Mouse (Mus musculus): ENCODE measurements at regions not wholly inside any gene's neighbourhood (a gene's known extent, or its start where the extent isn't known, plus 50 kb on each side); places are given as distances from the start of the nearest gene placed in this dataset.

DNA sequence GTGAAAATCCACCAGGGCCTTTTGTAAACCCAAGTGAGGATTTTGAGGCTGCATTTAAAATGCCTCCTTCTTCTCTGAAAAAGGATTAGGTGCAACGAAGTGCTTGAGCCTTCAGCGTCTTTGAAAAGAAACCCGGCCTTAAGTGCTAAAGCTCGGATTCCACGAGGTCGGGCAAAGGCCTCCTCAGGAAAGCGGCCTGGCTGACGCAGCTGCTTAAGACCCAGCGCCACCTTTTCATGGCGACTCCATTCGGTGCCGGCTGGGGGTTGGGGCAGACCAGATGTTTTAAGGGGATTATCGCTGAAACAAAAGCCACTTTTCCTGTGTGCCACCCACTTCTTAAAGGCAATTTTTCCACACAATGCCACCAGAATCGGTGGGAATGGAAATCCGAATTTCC lies 61.6 kb upstream of the 4932438H23Rik start:
- no peak for DNase-seq

DNA sequence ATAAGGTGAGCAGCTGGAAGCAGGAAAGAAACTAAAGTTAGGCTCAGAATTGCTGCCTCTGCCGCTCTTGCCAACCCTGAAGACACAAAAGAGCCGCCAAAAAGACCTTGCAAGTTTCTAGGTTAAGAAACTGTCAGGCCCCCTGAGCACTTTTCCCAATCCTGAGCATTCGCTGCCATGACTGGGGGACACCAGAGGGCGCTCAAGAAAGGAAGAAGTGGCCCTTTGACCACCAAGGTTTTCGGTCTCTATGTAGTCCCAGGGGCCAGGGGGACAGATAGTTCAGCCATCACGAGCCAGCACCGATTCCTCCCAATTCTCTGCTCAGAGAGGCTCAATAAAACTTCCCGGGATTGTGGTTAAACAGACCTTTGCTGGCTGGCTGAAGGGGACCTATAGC lies 64.6 kb upstream of the Olig2 start:
- peak in 1 of 2 experiments; percentile 27 for DNase-seq

DNA sequence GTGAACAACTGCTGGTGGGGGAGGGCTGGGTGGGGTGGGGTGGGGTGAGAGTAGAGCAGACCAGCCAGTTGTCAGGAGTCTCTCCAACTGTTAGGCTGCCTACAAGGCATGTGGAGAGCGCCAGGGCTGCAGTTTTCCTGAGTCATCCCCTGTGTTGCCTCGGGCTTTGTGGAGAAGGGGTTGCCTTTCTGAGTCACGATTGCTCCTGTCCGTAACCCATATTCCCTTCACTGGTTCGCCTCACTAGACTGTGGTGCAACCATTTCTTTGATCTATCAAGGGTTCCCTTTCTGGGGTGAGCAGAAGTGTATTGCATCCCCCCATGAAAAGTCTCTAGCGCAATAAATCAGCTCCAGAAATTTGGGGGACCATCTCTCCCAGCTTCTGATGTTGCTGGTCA lies 63.6 kb upstream of the Olig2 start:
- DNase-seq: no peak

DNA sequence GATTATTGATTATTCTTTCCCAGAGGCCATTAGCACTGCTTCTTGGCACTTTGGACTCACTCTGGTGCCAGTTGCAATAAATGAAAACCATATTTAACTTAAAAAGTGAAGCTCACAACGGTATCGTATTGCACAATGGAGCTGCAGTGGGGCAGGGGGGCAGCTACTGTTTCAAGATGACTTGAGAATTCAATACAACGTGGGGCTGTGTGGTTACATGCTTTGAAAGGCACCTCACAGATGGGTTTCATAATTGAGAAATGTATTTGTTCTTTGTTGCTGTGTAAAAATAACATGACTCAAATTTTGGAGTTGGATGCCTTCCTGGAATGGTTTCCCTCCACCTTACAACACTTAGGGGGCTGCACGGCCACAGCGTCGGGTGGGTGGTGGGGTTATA lies 62.9 kb upstream of the Olig2 start:
- DNase-seq: no peak

DNA sequence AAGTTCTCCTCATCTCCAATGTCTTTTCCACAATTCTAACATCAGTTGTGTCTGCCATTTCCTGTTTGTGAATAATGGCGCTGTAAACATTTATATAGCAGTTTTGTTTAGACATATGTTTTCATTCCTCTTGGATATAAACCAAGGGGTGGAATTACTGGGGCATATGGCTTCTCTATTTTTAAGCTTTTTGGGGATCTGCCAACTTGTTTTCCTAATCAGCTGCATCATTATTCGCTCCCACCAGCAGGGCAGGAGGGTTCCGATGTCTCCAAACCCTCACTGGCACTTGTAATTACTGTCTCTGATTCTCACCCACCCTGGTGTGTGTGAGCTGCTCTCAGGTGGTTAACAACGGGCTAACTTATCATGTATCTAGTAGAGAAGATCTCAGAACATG lies 59.4 kb upstream of the Olig2 start:
- DNase-seq: no peak

DNA sequence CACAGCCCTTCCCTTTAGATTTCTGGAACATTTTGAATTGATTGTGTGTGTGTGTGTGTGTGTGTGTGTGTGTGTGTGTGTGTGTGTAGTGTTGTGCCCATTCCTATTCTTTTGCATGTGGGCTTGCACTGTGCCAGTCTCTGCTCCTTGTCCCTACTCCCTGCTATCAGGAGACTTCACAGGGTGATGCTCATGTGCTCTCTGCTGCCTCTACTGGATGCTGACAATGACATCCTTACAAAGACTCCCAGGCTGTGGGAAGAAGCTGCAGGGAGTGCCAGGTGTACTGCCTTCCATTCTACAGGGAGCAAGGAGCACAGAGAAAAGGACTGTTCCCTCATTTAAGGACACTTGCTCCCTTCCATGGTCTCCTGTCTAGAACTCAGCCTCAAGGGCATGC lies 58.4 kb upstream of the Olig2 start:
- DNase-seq: peak; percentile 2 to 38

DNA sequence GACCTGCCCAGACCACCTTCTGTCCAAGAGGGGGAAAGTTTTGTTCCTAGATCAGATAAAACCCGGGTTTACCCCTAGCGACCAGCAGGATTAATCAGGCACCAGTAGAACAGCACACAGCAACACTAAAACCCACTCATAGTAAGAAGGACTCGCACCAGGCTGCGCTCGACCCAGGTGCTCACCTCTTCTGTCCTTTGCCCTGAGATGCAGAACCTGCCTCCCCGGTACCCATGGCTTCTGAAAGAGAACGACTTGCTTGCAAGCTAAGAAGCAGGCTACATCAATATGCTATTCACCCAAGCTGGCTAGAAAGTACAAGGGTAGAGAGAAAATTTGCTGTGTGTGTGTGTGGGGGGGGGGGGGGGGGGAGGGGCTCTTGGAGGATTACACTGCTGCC lies 56.9 kb upstream of the Olig2 start:
- no peak for DNase-seq

DNA sequence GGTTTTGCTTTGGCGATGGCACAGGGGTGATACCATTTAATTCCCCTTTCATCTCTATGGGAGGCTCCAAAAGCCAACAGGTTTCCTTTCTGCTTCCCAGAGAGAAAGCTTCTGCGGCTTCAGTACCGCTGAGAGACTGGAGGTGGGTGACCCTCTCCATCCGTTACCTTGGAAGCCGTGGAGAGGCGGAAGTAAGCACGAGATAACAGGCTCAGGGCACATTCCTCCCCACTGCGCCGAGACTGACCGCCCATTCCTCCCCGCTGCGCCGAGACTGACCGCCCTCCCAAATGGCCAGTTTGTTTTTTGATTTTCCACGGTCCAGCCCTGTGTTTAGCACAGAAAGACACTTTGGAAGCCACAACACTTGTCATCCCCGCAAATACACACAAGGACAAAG lies 55.4 kb upstream of the Olig2 start:
- DNase-seq: no peak

DNA sequence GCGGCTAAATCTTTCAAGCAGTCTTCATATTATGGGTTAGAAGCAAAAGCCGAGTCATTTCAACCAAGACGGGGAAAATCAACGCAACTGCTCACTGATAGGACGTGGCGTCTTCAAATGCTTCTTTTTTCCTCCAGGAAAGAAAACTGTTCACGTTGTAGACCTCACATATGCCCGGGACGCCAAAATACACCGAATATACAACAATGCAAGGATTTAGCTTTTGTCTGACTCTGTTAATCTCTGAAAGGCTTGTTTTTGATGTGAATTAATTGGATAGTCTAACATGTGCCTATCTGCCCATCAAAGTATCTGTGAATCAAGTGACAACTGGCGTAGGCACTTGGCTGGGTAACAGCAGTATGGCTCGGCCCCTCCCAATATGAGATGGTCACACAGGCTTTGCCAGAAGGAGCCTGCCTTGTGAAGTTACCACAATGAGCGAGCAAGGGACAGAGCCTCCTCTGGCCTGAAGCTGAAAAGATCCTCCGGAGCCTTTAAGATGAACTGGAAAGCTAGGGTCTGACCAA lies 53.3 kb upstream of the Olig2 start:
- DNase-seq: no peak

DNA sequence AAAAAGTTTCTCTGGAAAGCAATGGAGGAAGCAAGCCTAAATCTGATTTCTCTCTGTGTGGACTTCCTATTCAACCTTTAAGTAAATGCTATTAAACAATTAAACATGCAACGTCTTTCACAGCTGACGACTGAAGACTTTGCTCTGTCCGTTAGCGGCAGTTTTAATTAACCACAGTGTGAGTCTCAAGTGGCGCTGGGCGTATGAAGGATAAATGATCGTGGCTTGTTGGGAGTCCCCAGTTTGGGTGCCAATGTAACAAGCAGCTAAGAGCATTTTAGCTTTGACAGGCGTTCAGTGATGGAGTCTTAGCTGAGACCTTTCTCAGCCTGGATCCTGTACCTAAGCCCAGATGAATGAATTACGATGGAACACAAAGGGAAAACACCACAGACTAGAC lies 52.7 kb upstream of the Olig2 start:
- no peak for DNase-seq

DNA sequence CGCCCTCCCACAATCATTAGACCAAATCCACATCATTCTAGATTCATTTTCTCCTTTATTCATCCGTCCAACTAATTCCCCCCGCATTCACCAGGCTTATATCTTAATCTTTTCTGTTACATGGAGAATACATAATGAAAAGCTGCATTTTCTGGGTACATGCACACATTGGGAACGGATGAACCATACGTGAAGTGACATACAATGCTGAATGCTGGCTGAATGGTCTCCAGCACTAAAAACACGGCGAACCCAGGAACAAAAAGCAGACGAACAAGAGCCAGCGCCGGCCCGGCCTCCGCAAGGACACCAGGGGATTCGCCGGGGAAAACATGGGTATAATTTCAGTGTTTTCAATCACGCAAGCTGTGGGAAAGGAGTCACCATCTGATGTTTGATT lies 52.0 kb upstream of the Olig2 start:
- no peak for DNase-seq

DNA sequence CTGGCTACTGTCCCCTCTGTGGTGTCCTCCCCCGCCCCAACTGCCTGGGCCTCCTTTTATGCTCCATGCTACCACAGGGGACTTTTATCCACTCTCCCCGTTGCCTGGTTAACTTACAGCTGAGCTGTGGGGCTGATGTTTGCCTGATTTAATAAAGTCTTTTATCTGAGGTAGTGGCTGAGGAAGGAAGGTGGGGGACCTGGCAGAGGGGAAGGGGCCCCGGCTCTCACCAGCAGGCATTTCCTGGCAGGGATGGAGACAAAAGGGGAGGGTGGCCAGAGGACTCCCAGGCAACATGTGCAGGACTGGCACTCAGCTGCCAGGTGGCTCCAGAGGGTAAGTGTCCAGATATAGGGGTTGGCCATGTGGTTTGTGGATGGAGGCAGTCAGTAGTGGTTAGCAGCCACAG lies 51.4 kb upstream of the Olig2 start:
- DNase-seq: no peak

DNA sequence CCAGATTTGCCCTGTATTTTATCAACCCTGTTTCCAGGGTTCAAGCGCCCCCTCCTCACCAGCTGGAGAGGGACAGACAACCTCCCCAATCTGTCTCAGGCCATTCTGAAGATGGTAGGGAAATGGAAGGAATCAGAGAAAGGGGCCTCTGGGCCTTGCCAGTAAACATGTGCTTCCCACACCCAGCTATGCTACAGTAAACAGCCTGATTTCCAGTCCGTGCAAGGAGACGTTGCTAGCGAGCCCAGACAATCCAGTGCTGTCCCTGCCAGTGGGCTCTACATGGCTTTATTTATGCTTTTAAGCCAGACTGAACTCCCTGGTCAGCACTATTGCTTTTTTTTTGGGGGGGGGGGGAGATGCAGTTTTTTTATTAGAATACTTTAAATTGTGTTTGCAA lies 50.9 kb upstream of the Olig2 start:
- no peak for DNase-seq
